In genomic region chr15:91457202-91457601, GRCm38 (mm10) we compare ENCODE assay signal across 26 mouse cellular contexts.
DNase-seq lines count a peak whose midpoint lies in the region; ATAC-seq and TF ChIP-seq lines count a peak whose summit lies in the region.
"Had no signal": no experiment of that assay in that cellular context is flagged by ENCODE, and none has a peak within 500 bp of the region (broad histone marks: within the 10 kb centered on the region; RNA-seq: fewer than 3 reads in every experiment).

No protein-coding gene starts in this region.

- H3K4me2 ChIP-seq in kidney, embryonic 15.5 days = no peak overlapping the region
- no peak overlapping the region for H3K4me2 ChIP-seq in kidney, postnatal 0 days (ENCODE audit: low read length)
- H3K4me2 ChIP-seq: embryonic facial prominence, embryonic 13.5 days; embryonic facial prominence, embryonic 15.5 days; forebrain, embryonic 12.5 days had no signal

- H3K4me3 ChIP-seq in kidney, embryonic 15.5 days (replicated peaks) = no peak overlapping the region
- H3K4me3 ChIP-seq in kidney, postnatal 0 days (replicated peaks; ENCODE audit: low read depth, low read length) = no peak overlapping the region
- H3K4me3 ChIP-seq: embryonic facial prominence, embryonic 13.5 days; embryonic facial prominence, embryonic 15.5 days; erythroblast, embryonic 14.5 days; forebrain, embryonic 10.5 days; forebrain, embryonic 12.5 days had no signal

- DNase-seq in kidney, adult 8-10 months = no peak
- DNase-seq in kidney, postnatal 0 days (ENCODE audit: low spot score) = peak; percentile 77
- no peak for DNase-seq in kidney, adult 18-20 months
- peak; percentile 4 for DNase-seq in NIH3T3 (ENCODE audit: low read depth)
- DNase-seq in brain, adult 2 months (ENCODE audit: low read depth, low spot score) = peak; percentile 24
- DNase-seq in lung, postnatal 25 days (ENCODE audit: low spot score) = no peak
- DNase-seq: adrenal gland, adult 8-10 months; adrenal gland, postnatal 14 days; adrenal gland, postnatal 36 days; cerebellum, adult 11 months; cerebellum, adult 18-20 months; cerebellum, adult 8-10 months; cerebellum, adult 9-11 months; cerebellum, postnatal 14 days; cerebellum, postnatal 36 days; embryo, embryonic 11 days had no signal

- H3K9me3 ChIP-seq in kidney, embryonic 15.5 days (replicated peaks) = no peaks in the 10 kb centered on the region
- H3K9me3 ChIP-seq in kidney, postnatal 0 days (replicated peaks; ENCODE audit: low read length) = no peaks in the 10 kb centered on the region
- H3K9me3 ChIP-seq: embryonic facial prominence, embryonic 13.5 days; embryonic facial prominence, embryonic 15.5 days; forebrain, embryonic 10.5 days; forebrain, embryonic 12.5 days had no signal

- TF ChIP-seq CTCF in kidney, postnatal 0 days (IDR thresholded peaks at IDR 0.05; ENCODE audit: low read depth) = no peak

- H3K9ac ChIP-seq in kidney, embryonic 15.5 days = no peak overlapping the region
- no peak overlapping the region for H3K9ac ChIP-seq in kidney, postnatal 0 days (ENCODE audit: low read depth, low read length)
- H3K9ac ChIP-seq: embryonic facial prominence, embryonic 13.5 days; embryonic facial prominence, embryonic 15.5 days; forebrain, embryonic 12.5 days had no signal

- no peak overlapping the region for H3K27ac ChIP-seq in kidney, embryonic 15.5 days
- H3K27ac ChIP-seq in kidney, postnatal 0 days = no peak overlapping the region
- H3K27ac ChIP-seq: embryonic facial prominence, embryonic 13.5 days; embryonic facial prominence, embryonic 15.5 days; forebrain, embryonic 10.5 days; forebrain, embryonic 12.5 days had no signal

- peak; percentile 58; the same call in 1 of the 2 replicates for ATAC-seq in kidney, embryonic 15.5 days (replicated peaks; ENCODE audit: low FRiP score)
- ATAC-seq in kidney, postnatal 0 days (replicated peaks; ENCODE audit: low FRiP score, low read depth) = no peak; the same call in 1 of the 2 replicates
- ATAC-seq: activated CD4-positive, CD25-positive, alpha-beta regulatory T cell, adult 4 months; forebrain, embryonic 14.5 days; forebrain, embryonic 16.5 days; Patski had no signal

- H3K36me3 ChIP-seq in kidney, embryonic 15.5 days = no peaks in the 10 kb centered on the region
- H3K36me3 ChIP-seq in kidney, postnatal 0 days (ENCODE audit: insufficient read depth, low read length) = no peaks in the 10 kb centered on the region
- H3K36me3 ChIP-seq: embryonic facial prominence, embryonic 13.5 days; embryonic facial prominence, embryonic 15.5 days; forebrain, embryonic 10.5 days; forebrain, embryonic 12.5 days had no signal

- WGBS in kidney, embryonic 15.5 days = 45% methylated on average over 2 of the region's 2 CpGs
- 39% methylated on average over 2 of the region's 2 CpGs for WGBS in kidney, postnatal 0 days

- no peaks in the 10 kb centered on the region for H3K27me3 ChIP-seq in kidney, embryonic 15.5 days
- no peaks in the 10 kb centered on the region for H3K27me3 ChIP-seq in kidney, postnatal 0 days (ENCODE audit: insufficient read depth, low read length)
- H3K27me3 ChIP-seq: embryonic facial prominence, embryonic 13.5 days; embryonic facial prominence, embryonic 15.5 days; forebrain, embryonic 12.5 days; Patski had no signal

- no peaks in the 10 kb centered on the region for H3K4me1 ChIP-seq in kidney, embryonic 15.5 days
- H3K4me1 ChIP-seq in kidney, postnatal 0 days (replicated peaks; ENCODE audit: insufficient read depth, low read length) = no peaks in the 10 kb centered on the region
- H3K4me1 ChIP-seq: embryonic facial prominence, embryonic 13.5 days; embryonic facial prominence, embryonic 15.5 days; forebrain, embryonic 10.5 days; forebrain, embryonic 12.5 days had no signal

Comparison
In these comparisons a context has a peak if more than half of its experiments do, and no peak if none do; other contexts are left out.
1. DNase-seq: peak in kidney, postnatal 0 days (single experiment), NIH3T3 (single experiment) and brain, adult 2 months (single experiment); none in kidney, adult 8-10 months (0 of 2), kidney, adult 18-20 months (single experiment) and lung, postnatal 25 days (single experiment).